Mouse (Mus musculus) E14TG2a.4 (cell line): ENCODE measurements around the gene Gcm1.
"Not testable (repeated sequence)": the region's sequence is repeated elsewhere in the genome, so short reads cannot be mapped to it uniquely, and the experiment has no call there.

Source experiments
- H3K27me3 ChIP-seq: 2 replicates; pipeline ENCODE4 v1.6.1; 2014; ENCODE audit warnings: low read length, control low read depth; ENCODE audit not compliant: insufficient read depth
- H3K36me3 ChIP-seq: 2 replicates; pipeline ENCODE4 v1.6.1; 2014; ENCODE audit warnings: low read length, control low read depth; ENCODE audit not compliant: insufficient read depth
- H3K4me1 ChIP-seq: replicated peaks from 2 replicates; pipeline ENCODE4 v1.6.1; 2014; ENCODE audit warnings: low read depth, low read length, control low read depth
- H3K4me3 ChIP-seq: replicated peaks from 2 replicates; pipeline ENCODE4 v1.5.1; 2014; ENCODE audit warnings: mild to moderate bottlenecking, low read length
- H3K9me3 ChIP-seq: 2 replicates; pipeline ENCODE4 v1.6.1; 2014; ENCODE audit warnings: low read length, control low read depth
- CTCF ChIP-seq: conservative IDR thresholded peaks from 2 replicates; pipeline ENCODE4 v1.5.1; 2014; ENCODE audit warnings: low read length
- NANOG ChIP-seq: IDR thresholded peaks from 2 replicates; pipeline ENCODE4 v1.6.1; 2014; ENCODE audit warnings: borderline replicate concordance, low read length, mixed read lengths
- POU5F1 ChIP-seq: IDR thresholded peaks from 2 replicates; pipeline ENCODE4 v1.6.1; 2014; ENCODE audit warnings: low read length, borderline replicate concordance

The Gcm1 gene

GRCm38 (mm10) chr9:78059525-78060120 lies 7.9 kb downstream of the Gcm1 start:
- peaks cover 19% of the 10 kb centered on the region for H3K4me1 ChIP-seq
- TF ChIP-seq CTCF (no peak), POU5F1 (no peak), NANOG (no peak)
- H3K36me3 ChIP-seq: no peaks in the 10 kb centered on the region
- peak overlapping the region; percentile 39; the same call in 1 of the 2 replicates for H3K4me3 ChIP-seq
- no peaks in the 10 kb centered on the region for H3K9me3 ChIP-seq
- peaks cover 10% of the 10 kb centered on the region; the same call in 1 of the 2 replicates for H3K27me3 ChIP-seq

- no peaks in the 10 kb centered on the region for H3K9me3 ChIP-seq
- TF ChIP-seq NANOG (no peak), CTCF (no peak), POU5F1 (no peak)
- H3K4me3 ChIP-seq: no peak overlapping the region
- peaks cover 16% of the 10 kb centered on the region for H3K4me1 ChIP-seq
- H3K27me3 ChIP-seq: peaks cover 14% of the 10 kb centered on the region; the same call in 1 of the 2 replicates
- no peaks in the 10 kb centered on the region for H3K36me3 ChIP-seq
Observed at GRCm38 (mm10) chr9:78062392-78062791, 10.7 kb downstream of the Gcm1 start.

- no peak for TF ChIP-seq POU5F1
- TF ChIP-seq NANOG: no peak
- TF ChIP-seq CTCF: no peak
- Histone ChIP-seq H3K27me3 (peaks cover 10% of the 10 kb centered on the region; the same call in 1 of the 2 replicates), H3K4me1 (peaks cover 4% of the 10 kb centered on the region; the same call in 1 of the 2 replicates), H3K36me3 (no peaks in the 10 kb centered on the region), H3K4me3 (no peak overlapping the region), H3K9me3 (no peaks in the 10 kb centered on the region)
Observed at GRCm38 (mm10) chr9:78064121-78064520, 12.4 kb downstream of the Gcm1 start.

GRCm38 (mm10) chr9:78070496-78070895 lies 18.8 kb downstream of the Gcm1 start:
- no peak overlapping the region for H3K4me3 ChIP-seq
- H3K9me3 ChIP-seq: 0 out of 2 replicates have a peak, but pooled peaks cover 2% of the 10 kb centered on the region
- H3K36me3 ChIP-seq: no peaks in the 10 kb centered on the region
- no peaks in the 10 kb centered on the region for H3K27me3 ChIP-seq
- H3K4me1 ChIP-seq: no peaks in the 10 kb centered on the region
- TF ChIP-seq CTCF (no peak), NANOG (no peak), POU5F1 (no peak)

- Histone ChIP-seq H3K4me3 (no peak overlapping the region), H3K9me3 (0 out of 2 replicates have a peak, but pooled peaks cover 2% of the 10 kb centered on the region), H3K27me3 (no peaks in the 10 kb centered on the region), H3K4me1 (no peaks in the 10 kb centered on the region), H3K36me3 (no peaks in the 10 kb centered on the region)
- TF ChIP-seq NANOG: no peak
- no peak for TF ChIP-seq CTCF
- no peak for TF ChIP-seq POU5F1
Observed at GRCm38 (mm10) chr9:78071626-78072025, 19.9 kb downstream of the Gcm1 start.

- H3K27me3 ChIP-seq, H3K9me3 ChIP-seq, H3K4me3 ChIP-seq, H3K4me1 ChIP-seq, H3K36me3 ChIP-seq: not testable (repeated sequence)
Observed at GRCm38 (mm10) chr9:78073291-78073690, 21.6 kb downstream of the Gcm1 start.

GRCm38 (mm10) chr9:78073713-78074340 lies 22.1 kb downstream of the Gcm1 start:
- TF ChIP-seq NANOG (no peak), POU5F1 (no peak), CTCF (no peak)
- Histone ChIP-seq H3K4me1 (no peaks in the 10 kb centered on the region), H3K9me3 (0 out of 2 replicates have a peak, but pooled peaks cover 2% of the 10 kb centered on the region), H3K36me3 (no peaks in the 10 kb centered on the region), H3K27me3 (no peaks in the 10 kb centered on the region), H3K4me3 (no peak overlapping the region)

- TF ChIP-seq NANOG (no peak), POU5F1 (no peak), CTCF (no peak)
- no peaks in the 10 kb centered on the region for H3K36me3 ChIP-seq
- H3K4me3 ChIP-seq: no peak overlapping the region
- H3K27me3 ChIP-seq: no peaks in the 10 kb centered on the region
- no peaks in the 10 kb centered on the region for H3K4me1 ChIP-seq
- no peaks in the 10 kb centered on the region for H3K9me3 ChIP-seq
Observed at GRCm38 (mm10) chr9:78075256-78075655, 23.5 kb downstream of the Gcm1 start.

GRCm38 (mm10) chr9:78078240-78078639 lies 26.5 kb downstream of the Gcm1 start:
- H3K27me3 ChIP-seq: no peaks in the 10 kb centered on the region
- no peaks in the 10 kb centered on the region for H3K9me3 ChIP-seq
- H3K4me3 ChIP-seq: no peak overlapping the region
- no peaks in the 10 kb centered on the region for H3K4me1 ChIP-seq
- TF ChIP-seq NANOG (no peak), CTCF (peak; percentile 32; the same call in 1 of the 2 replicates)
- peaks cover 11% of the 10 kb centered on the region for H3K36me3 ChIP-seq

- no peaks in the 10 kb centered on the region for H3K4me1 ChIP-seq
- TF ChIP-seq POU5F1: no peak
- no peak for TF ChIP-seq NANOG
- no peak for TF ChIP-seq CTCF
- H3K27me3 ChIP-seq: no peaks in the 10 kb centered on the region
- no peaks in the 10 kb centered on the region for H3K9me3 ChIP-seq
- H3K36me3 ChIP-seq: peaks cover 46% of the 10 kb centered on the region
- no peak overlapping the region for H3K4me3 ChIP-seq
Observed at GRCm38 (mm10) chr9:78081835-78082234, 30.1 kb downstream of the Gcm1 start.
